Mouse (Mus musculus) brown adipose tissue, adult 24 weeks (tissue): ENCODE data around the gene Tmem106a. TPM values are rescaled to one million over a fixed set of nuclear protein-coding genes. Genes with fewer than 3 reads are reported as not detected.
"Not testable (repeated sequence)": the region's sequence is repeated elsewhere in the genome, so short reads cannot be mapped to it uniquely, and the experiment has no call there.

Source experiments
- H3K27ac ChIP-seq: fragments of 200-500 bp; replicated peaks from 2 replicates; pipeline ENCODE4 v1.5.1; 2012; ENCODE audit warnings: low read depth, mild to moderate bottlenecking, low read length
- H3K4me1 ChIP-seq: fragments of 200-500 bp; 2 replicates; pipeline ENCODE4 v1.6.1; 2012; ENCODE audit warnings: low read length, mixed read lengths; ENCODE audit not compliant: control insufficient read depth, insufficient read depth, insufficient read length
- H3K4me3 ChIP-seq: fragments of 200-500 bp; 2 replicates; pipeline ENCODE4 v1.5.1; 2012; ENCODE audit warnings: low read depth, mild to moderate bottlenecking, low read length, moderate library complexity; ENCODE audit not compliant: insufficient read depth
- polyA plus RNA-seq: library from polyadenylated mRNA; stranded (reverse); fragments of >200 nt; gene quantifications from 2 replicates; pipeline ENCODE4 v1.2.4, GENCODE M21; 2012; ENCODE audit not compliant: missing spikeins, insufficient read depth, insufficient read length

Tmem106a gene
- polyA plus RNA-seq, 1 experiment: 39.5 TPM

DNA sequence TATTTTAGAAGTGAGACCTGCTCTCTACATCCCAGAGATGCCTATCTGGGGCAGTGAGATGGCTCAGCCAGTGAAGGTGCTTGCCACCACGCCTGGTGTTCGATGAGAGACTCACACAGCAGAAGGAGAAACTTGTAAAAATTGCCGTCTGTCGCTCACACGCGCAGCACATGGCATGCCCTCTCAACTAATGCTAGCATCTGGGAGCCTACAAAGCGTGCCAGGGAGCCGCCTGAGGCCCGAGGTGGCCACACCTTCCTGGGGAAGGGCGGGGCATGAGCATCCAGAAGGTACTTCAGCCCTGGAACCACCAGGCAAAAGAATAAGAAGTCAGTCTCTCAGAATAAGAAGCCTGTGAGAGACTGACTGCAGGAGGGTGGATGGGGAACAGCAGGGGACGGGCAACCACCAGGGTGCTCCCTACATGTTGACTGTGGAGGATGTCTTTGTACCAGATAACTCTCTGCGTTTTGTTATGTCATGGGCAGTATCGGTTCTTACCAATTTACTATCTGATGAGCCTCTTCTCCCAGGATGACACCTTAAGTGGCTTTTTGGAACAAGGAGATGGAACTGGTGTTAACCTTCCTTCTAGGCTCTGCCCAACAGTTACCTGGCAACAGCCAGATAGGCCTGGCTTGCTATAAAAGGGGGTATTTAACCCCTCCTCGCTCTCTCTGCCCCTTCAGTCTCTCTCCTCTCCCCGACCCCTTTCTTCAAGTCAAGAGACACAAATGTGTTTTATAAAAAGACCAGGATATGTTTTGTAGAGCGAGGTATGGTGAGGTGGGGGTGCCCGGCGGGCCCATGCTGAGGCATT is 35.1 kb downstream of the Tmem106a start:
- Histone ChIP-seq H3K27ac (no peak overlapping the region), H3K4me1 (no peaks in the 10 kb centered on the region), H3K4me3 (no peak overlapping the region)

- H3K27ac ChIP-seq: no peak overlapping the region
- H3K4me3 ChIP-seq: no peak overlapping the region
- no peaks in the 10 kb centered on the region for H3K4me1 ChIP-seq
Measured at GRCm38 (mm10) chr11:101617849-101618248, 35.8 kb downstream of the Tmem106a start.

DNA sequence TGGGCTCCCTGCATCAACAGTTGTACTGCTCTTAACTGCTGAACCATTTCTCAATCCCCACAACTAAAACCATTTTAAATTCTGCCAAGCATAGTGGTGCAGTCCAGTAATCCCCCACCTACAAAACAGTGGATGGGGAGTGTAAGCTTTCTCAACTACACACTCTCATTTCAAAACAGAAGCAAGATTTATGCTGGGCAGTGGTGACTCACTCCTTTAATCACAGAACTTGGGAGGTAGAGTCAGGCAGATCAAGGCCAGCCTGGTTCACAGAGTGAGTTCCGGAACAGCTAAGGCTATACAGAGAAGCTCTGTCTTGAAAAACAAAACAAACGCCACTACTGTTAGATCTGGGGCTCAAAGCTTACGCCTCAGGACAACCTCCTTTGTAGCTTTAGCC is 36.6 kb downstream of the Tmem106a start:
- H3K4me3 ChIP-seq: no peak overlapping the region
- no peak overlapping the region for H3K27ac ChIP-seq
- no peaks in the 10 kb centered on the region for H3K4me1 ChIP-seq

DNA sequence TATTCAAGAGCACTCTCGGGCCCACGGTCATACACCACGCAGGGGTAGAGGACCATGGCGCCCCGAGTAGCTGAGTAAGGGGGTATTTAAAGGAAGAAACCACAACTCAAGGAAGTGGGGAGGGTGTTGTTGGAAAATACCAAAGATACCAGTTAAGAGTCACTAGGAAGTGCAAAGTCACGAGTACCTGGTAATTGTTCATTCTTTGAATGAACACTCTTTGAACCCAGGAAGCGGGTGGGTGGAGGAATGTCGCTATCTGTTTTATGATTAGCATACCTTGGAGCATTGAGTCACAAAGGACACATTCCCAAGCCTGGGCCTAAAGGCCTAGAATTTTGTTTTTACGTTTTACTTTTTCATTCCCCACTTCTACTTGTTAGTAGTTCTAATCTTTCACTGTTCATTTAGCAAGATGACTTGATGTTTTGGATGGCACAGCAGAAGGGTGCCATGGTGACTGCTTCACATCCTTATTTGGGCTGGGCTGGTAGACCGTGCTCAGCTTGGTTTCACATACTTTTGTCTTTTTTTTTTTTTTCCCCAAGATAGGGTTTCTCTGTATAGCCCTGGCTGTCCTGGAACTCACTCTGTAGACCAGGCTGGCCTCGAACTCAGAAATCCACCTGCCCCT is 38.1 kb downstream of the Tmem106a start:
- not testable (repeated sequence) for H3K4me3 ChIP-seq, H3K4me1 ChIP-seq, H3K27ac ChIP-seq

GRCm38 (mm10) chr11:101626649-101626994 is 44.6 kb downstream of the Tmem106a start:
- H3K27ac ChIP-seq: peak overlapping the region; percentile 64
- peak overlapping the region; percentile 69 for H3K4me3 ChIP-seq
- no peaks in the 10 kb centered on the region for H3K4me1 ChIP-seq

DNA sequence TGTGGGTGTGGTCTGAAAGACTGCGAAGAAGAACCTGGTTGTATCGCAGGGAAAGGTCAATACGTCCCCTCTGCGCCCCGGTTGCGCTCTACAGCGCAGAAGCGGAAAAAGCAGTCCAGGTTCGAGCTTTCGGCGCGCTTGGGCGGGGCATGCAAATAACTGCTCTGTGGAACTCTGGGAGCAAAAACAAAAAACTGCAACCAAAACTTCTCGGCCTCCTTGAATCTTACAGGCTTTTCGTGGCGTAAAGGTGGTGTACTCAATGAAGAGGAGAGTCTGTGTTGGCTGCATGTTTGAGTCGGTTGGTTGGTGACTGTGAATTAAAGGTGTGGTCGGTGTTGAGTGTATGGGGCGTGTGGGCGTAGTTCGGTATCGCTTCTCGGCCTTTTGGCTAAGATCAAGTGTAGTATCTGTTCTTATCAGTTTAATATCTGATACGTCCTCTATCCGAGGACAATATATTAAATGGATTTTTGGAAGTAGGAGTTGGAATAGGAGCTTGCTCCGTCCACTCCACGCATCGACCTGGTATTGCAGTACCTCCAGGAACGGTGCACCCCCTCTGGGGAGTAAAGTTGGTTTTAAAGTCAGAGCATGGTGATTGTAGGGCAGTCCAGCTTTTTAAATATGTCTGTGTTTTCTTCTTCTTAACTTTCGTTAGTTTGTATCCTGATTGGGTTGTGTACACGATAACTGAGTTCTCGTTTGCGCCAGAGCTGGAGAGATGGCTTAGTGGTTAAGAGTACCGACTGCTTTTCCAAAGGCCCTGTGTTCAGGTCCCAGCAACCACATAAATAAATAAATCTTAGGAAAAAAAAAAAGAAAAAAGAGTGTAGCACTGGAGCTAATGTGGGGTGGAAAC is 45.2 kb downstream of the Tmem106a start, which contains the start of gene Rdm1:
Gene Rdm1, plus strand, starts transcription at position 201 of the 862 bp plus-strand sequence.
- peak within 1 kb of the TSS; percentile 74 for H3K4me3 ChIP-seq
- H3K27ac ChIP-seq: peak within 1 kb of the TSS; percentile 96
- no peaks in the 10 kb centered on the region for H3K4me1 ChIP-seq

GRCm38 (mm10) chr11:101627857-101628559 is 46.0 kb downstream of the Tmem106a start:
- Histone ChIP-seq H3K27ac (peak overlapping the region; percentile 41), H3K4me3 (peak overlapping the region; percentile 74), H3K4me1 (no peaks in the 10 kb centered on the region)

DNA sequence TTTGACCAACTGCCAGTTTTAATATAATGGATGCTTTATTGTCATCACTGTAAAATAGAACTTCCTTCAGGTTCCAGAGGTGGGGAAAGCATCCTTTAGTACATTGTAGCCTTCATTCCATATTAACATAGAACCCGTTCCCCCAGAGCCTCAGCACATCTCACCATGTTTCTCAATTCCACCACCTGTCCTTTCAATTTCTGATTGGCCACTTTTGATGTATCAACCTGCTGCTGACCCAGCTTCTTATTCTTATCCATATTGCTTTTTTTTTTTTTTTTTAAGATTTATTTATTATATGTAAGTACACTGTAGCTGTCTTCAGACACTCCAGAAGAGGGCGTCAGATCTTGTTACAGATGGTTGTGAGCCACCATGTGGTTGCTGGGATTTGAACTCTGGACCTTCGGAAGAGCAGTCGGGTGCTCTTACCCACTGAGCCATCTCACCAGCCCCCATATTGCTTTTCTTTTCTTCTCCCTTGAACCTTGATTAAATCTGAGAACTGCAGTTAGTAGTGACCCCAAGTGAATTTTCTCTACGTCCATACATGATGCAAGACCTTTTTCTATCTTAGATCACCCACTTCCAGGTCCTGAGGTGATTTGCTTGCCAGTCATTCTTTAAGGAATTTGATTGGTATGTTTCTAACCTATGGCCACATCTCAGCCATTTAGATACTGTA is 46.8 kb downstream of the Tmem106a start:
- H3K4me1 ChIP-seq, H3K4me3 ChIP-seq, H3K27ac ChIP-seq: not testable (repeated sequence)

GRCm38 (mm10) chr11:101635660-101636059 is 53.6 kb downstream of the Tmem106a start:
- Histone ChIP-seq H3K27ac (no peak overlapping the region), H3K4me1 (no peaks in the 10 kb centered on the region)

GRCm38 (mm10) chr11:101639761-101640160 is 57.7 kb downstream of the Tmem106a start:
- H3K4me1 ChIP-seq: no peaks in the 10 kb centered on the region; the same call in none of the 2 replicates
- no peak overlapping the region for H3K4me3 ChIP-seq
- no peak overlapping the region for H3K27ac ChIP-seq

More at GRCm38 (mm10) chr11:101635660-101636059, 53.6 kb downstream of the Tmem106a start:
- no peak overlapping the region for H3K4me3 ChIP-seq

GRCm38 (mm10) chr11:101640857-101641709 is 59.0 kb downstream of the Tmem106a start:
- H3K4me1 ChIP-seq: not testable (repeated sequence)
- peak overlapping the region; percentile 95 for H3K27ac ChIP-seq
- H3K4me3 ChIP-seq: peak overlapping the region; percentile 70
